Mouse (Mus musculus) liver, embryonic 14.5 days (tissue): ENCODE measurements around the gene Pdzrn4. TPM values are rescaled to one million over a fixed set of nuclear protein-coding genes. Genes with fewer than 3 reads are reported as not detected.

Experiments used
- ATAC-seq: fragments of 200-750 bp; cut with Nextera tagmentation; 2 replicates; pipeline ENCODE4 v1.8.0; 2017; ENCODE audit warnings: moderate number of reproducible peaks, mild to moderate bottlenecking, moderate library complexity; ENCODE audit not compliant: insufficient read depth
- DNase-seq, 3 experiments: peaks; one replicate each; pipeline ENCODE4 v3.0.0-alpha.2; 2012 to 2013; ENCODE audit warnings: low read depth in 3 of 3, low spot score in 3 of 3
- H3K27ac ChIP-seq: fragments of 300-500 bp; sonication (generic); 2 replicates; pipeline ENCODE4 v1.5.1; 2014; ENCODE audit warnings: moderate library complexity, mild to moderate bottlenecking, control low read depth, inconsistent platforms
- H3K27me3 ChIP-seq: fragments of 300-500 bp; sonication (generic); 2 replicates; pipeline ENCODE4 v1.6.1; 2014; ENCODE audit warnings: mild to moderate bottlenecking, low read length, moderate library complexity; ENCODE audit not compliant: control insufficient read depth, insufficient read depth
- H3K36me3 ChIP-seq: fragments of 300-500 bp; sonication (generic); replicated peaks from 2 replicates; pipeline ENCODE4 v1.6.1; 2014; ENCODE audit warnings: low read depth; ENCODE audit not compliant: control insufficient read depth, insufficient read depth
- H3K4me1 ChIP-seq, 2 experiments: fragments of 200-500 bp in 1 of 2; fragments of 300-500 bp in 1 of 2; sonication (generic) in 1 of 2; replicated peaks; 2 replicates each; pipeline ENCODE4 v1.6.1; 2012 to 2014; ENCODE audit warnings: antibody characterized with exemption in 1 of 2, inconsistent platforms in 1 of 2, low read length in 1 of 2; ENCODE audit not compliant: control insufficient read depth in 2 of 2, insufficient read depth in 2 of 2
- H3K4me2 ChIP-seq: fragments of 300-500 bp; sonication (generic); 2 replicates; pipeline ENCODE4 v1.6.1; 2014; ENCODE audit warnings: low read depth, mild to moderate bottlenecking, control low read depth, moderate library complexity
- H3K4me3 ChIP-seq, 2 experiments: fragments of 200-500 bp in 1 of 2; fragments of 300-500 bp in 1 of 2; sonication (generic) in 1 of 2; 2 replicates each; pipeline ENCODE4 v1.5.1; 2012 to 2014; ENCODE audit warnings: low read depth in 2 of 2, low read length in 2 of 2, mild to moderate bottlenecking in 2 of 2, control low read depth in 1 of 2, inconsistent platforms in 1 of 2, moderate library complexity in 1 of 2; ENCODE audit not compliant: insufficient read depth in 1 of 2
- H3K9ac ChIP-seq: fragments of 300-500 bp; sonication (generic); replicated peaks from 2 replicates; pipeline ENCODE4 v1.6.1; 2014; ENCODE audit warnings: mild to moderate bottlenecking, control low read depth, moderate library complexity
- H3K9me3 ChIP-seq: fragments of 300-500 bp; sonication (generic); 2 replicates; pipeline ENCODE4 v1.6.1; 2016; ENCODE audit warnings: low read length, mixed read lengths; ENCODE audit not compliant: control insufficient read depth
- CTCF ChIP-seq: IDR thresholded peaks from 2 replicates; pipeline ENCODE4 v1.5.1; 2016; ENCODE audit warnings: antibody characterized with exemption, low read depth, control low read depth
- EP300 ChIP-seq: IDR thresholded peaks from 2 replicates; pipeline ENCODE4 v1.6.1; 2016; ENCODE audit warnings: antibody characterized with exemption, low read depth
- WGBS: fragments of 180-500 bp; shearing (Covaris S2); extraction: QIAGEN DNeasy Blood & Tissue Kit; methylation state at CpG from one replicate; pipeline ENCODE4 v1.1.7; 2014; ENCODE audit not compliant: insufficient replicate concordance; 5-methylcytosine and 5-hydroxymethylcytosine counted together
- polyA plus RNA-seq, 2 experiments: library from polyadenylated mRNA; depleted of rRNA in 1 of 2; stranded (reverse) in 1 of 2; unstranded in 1 of 2; fragments of >200 nt; fragmentation: Nextera tagmentation in 1 of 2; extraction: Ambion mirVana in 1 of 2; gene quantifications; 2 replicates each; pipeline versions ENCODE4 v1.2.1 to v1.2.3; 2012 to 2014

The Pdzrn4 gene
- polyA plus RNA-seq, 2 experiments: not detected

DNA sequence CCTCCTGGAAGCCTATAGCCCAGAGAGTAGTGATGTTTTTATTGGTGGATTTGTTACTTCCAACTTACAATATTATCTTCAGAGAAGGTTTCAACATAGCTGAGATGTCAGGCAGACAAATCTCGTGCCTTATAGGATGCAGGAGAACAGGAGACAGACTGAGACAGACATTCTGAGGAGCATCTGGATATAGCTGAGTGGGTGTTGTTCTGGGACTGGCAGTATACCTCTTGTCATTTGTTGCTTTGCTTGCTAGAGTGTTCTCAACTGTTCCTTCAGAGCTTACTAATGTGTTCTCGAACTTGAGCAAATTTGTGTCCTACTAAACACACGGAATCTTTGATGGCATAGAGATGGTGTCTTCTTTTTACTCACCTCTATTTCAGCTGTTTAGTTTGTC, 94.7 kb downstream of the Pdzrn4 start:
- H3K36me3 ChIP-seq: no peaks in the 10 kb centered on the region
- H3K27ac ChIP-seq: no peak overlapping the region
- no peak overlapping the region for H3K4me3 ChIP-seq
- DNase-seq (no peak), ATAC-seq (no peak)
- H3K4me2 ChIP-seq: no peak overlapping the region
- no peaks in the 10 kb centered on the region; the same call in 1 of the 2 replicates for H3K9me3 ChIP-seq
- TF ChIP-seq EP300 (no peak), CTCF (no peak)
- H3K9ac ChIP-seq: no peak overlapping the region
- 51% methylated on average over 3 of the region's 3 CpGs for WGBS
- no peaks in the 10 kb centered on the region for H3K27me3 ChIP-seq
- no peaks in the 10 kb centered on the region for H3K4me1 ChIP-seq

DNA sequence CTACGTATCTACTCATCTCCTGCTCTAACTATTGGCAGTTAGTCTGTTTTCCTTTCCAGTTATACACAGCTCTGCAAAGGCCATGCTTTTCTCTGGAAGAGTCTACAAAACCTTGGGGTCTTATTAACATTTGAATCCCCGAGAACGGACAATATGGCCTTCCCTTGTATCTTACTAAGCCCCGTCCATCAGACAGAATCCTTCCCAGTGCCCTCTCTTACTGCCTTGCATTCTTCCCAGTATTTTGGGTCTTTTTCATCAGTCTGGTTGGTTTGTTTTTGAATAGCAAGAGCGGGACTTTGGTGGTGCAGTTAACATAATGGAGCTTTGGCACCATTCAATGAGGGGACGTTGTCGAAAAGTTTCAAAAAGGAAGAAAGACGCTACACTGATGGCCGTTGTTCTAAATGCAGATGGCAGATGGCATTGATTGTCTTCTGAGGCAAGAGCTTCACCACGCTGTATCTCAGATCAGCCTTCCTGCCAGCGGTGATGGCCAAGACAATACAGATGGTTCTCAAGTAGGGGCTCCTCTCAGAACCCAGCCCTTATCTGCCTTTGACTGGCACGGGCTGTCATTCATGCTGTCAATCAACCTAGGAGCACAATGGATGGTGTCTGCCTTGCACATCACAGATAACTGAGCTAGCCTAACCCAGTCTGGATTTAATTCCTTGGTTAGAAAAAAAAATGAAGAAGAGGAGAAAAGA, 98.9 kb downstream of the Pdzrn4 start:
- Histone ChIP-seq H3K36me3 (no peaks in the 10 kb centered on the region), H3K9ac (no peak overlapping the region), H3K4me2 (no peak overlapping the region), H3K4me1 (no peaks in the 10 kb centered on the region), H3K27ac (no peak overlapping the region), H3K9me3 (no peaks in the 10 kb centered on the region; the same call in none of the 2 replicates), H3K4me3 (no peak overlapping the region), H3K27me3 (no peaks in the 10 kb centered on the region)
- ATAC-seq (no peak), DNase-seq (no peak)
- 65% methylated on average over 12 of the region's 12 CpGs for WGBS
- TF ChIP-seq EP300 (no peak), CTCF (no peak)

DNA sequence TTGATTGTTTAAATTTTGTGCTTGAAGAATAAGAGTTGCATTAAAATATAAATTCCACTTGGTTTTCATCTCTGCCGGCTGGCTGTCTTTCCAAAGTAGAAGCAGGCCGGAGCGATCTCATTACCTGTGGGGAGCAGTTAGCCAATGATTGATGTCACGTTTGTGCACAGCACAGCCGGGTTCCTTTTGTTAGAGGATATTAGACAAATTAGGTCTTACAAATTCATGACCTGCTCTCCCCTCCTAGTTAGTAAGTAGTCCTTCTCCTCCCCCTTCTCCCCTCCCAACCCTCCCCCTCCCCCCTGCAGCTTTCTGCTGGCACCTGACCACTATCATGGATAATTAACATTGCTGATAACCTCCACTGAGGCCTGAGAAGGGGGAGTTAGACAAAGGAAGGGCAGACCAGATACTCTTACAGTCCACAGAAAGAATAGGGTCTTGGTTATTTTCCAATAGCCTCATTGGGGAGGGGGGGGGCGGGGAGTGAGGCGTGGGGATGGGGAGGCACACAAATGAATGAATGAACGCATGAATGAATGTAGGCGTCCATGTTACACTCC, 103.7 kb downstream of the Pdzrn4 start:
- H3K4me1 ChIP-seq: no peaks in the 10 kb centered on the region
- WGBS: 69% methylated on average over 9 of the region's 9 CpGs
- H3K9ac ChIP-seq: no peak overlapping the region
- DNase-seq: no peak
- TF ChIP-seq CTCF (no peak), EP300 (no peak)
- no peak overlapping the region for H3K27ac ChIP-seq
- no peaks in the 10 kb centered on the region; the same call in none of the 2 replicates for H3K9me3 ChIP-seq
- ATAC-seq: no peak
- H3K36me3 ChIP-seq: no peaks in the 10 kb centered on the region
- H3K4me2 ChIP-seq: no peak overlapping the region
- H3K4me3 ChIP-seq: no peak overlapping the region
- no peaks in the 10 kb centered on the region for H3K27me3 ChIP-seq

DNA sequence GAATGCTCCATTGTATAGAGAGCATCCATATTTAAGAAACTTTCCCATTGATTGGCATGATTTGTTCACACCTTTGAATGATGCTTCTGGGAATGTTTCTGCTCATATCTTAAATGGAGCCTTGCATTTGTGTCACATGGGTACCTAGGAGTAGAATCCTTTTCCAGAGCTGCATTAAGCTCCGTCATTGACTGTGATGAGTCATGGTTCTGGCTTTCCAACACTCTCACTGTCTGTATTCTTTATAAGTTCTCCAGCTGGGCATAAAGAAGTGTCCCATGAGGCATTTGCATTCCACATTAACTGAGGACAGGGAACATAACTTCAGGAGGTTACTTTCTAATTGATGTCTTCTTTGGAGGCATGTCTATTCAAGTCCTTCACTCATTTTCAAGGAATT, 106.1 kb downstream of the Pdzrn4 start:
- 57% methylated on average over 1 of the region's 1 CpGs for WGBS
- H3K4me3 ChIP-seq: no peak overlapping the region
- H3K36me3 ChIP-seq: no peaks in the 10 kb centered on the region
- H3K4me2 ChIP-seq: no peak overlapping the region
- no peak for ATAC-seq
- H3K9ac ChIP-seq: no peak overlapping the region
- H3K27me3 ChIP-seq: no peaks in the 10 kb centered on the region
- no peaks in the 10 kb centered on the region for H3K9me3 ChIP-seq
- no peak overlapping the region for H3K27ac ChIP-seq
- no peak for TF ChIP-seq EP300
- TF ChIP-seq CTCF: no peak
- no peak for DNase-seq
- no peaks in the 10 kb centered on the region for H3K4me1 ChIP-seq

DNA sequence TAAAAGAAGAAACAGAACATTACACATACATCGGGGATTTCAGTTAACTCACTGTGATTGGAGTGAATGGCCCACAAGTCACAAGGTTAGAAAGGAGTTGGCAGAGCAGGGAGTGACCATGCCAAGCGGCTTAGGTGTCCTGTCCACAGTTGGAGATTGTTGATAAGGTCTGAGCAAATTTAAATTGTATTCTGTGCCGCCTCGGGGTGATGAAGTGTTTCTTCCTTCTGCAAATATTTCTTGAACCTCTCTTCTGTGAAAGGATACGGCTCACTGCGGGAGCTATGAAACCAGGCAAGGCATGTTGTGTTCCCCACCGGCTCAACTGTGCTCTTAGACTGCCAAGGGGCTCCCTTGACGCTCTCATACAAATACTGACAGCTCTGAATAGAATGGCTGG, 112.7 kb downstream of the Pdzrn4 start:
- no peak for ATAC-seq

More for the DNA sequence above, 112.7 kb downstream of the Pdzrn4 start:
- H3K36me3 ChIP-seq: no peaks in the 10 kb centered on the region
- H3K9ac ChIP-seq: no peak overlapping the region
- H3K9me3 ChIP-seq: no peaks in the 10 kb centered on the region
- no peak for DNase-seq
- H3K27me3 ChIP-seq: no peaks in the 10 kb centered on the region
- H3K27ac ChIP-seq: no peak overlapping the region
- no peak for TF ChIP-seq EP300
- no peak for TF ChIP-seq CTCF
- WGBS: 60% methylated on average over 8 of the region's 8 CpGs
- no peak overlapping the region for H3K4me2 ChIP-seq
- no peaks in the 10 kb centered on the region for H3K4me1 ChIP-seq
- H3K4me3 ChIP-seq: no peak overlapping the region
